Mouse (Mus musculus) heart, postnatal 0 days (tissue): ENCODE data around the gene Plcl1. TPM values are rescaled to one million over a fixed set of nuclear protein-coding genes. Genes with fewer than 3 reads are reported as not detected.

Experiments
- ATAC-seq: fragments of 200-750 bp; cut with Nextera tagmentation; 2 replicates; pipeline ENCODE4 v1.8.0; 2017; ENCODE audit warnings: low read depth, moderate number of reproducible peaks, moderate library complexity; ENCODE audit not compliant: insufficient read depth
- DNase-seq: peaks from one replicate; pipeline ENCODE4 v3.0.0-alpha.2; 2016; ENCODE audit warnings: low spot score
- H3K27ac ChIP-seq: fragments of 300-500 bp; sonication (generic); 2 replicates; pipeline ENCODE4 v1.5.1; 2014; ENCODE audit warnings: low read depth, mild to moderate bottlenecking
- H3K27me3 ChIP-seq: fragments of 300-500 bp; sonication (generic); 2 replicates; pipeline ENCODE4 v1.6.1; 2014; ENCODE audit warnings: low read length, mixed read lengths; ENCODE audit not compliant: control insufficient read depth, insufficient read depth
- H3K36me3 ChIP-seq: fragments of 300-500 bp; sonication (generic); replicated peaks from 2 replicates; pipeline ENCODE4 v1.6.1; 2014; ENCODE audit warnings: low read length, mixed read lengths; ENCODE audit not compliant: control insufficient read depth, insufficient read depth
- H3K4me1 ChIP-seq: fragments of 300-500 bp; sonication (generic); 2 replicates; pipeline ENCODE4 v1.6.1; 2014; ENCODE audit warnings: antibody characterized with exemption; ENCODE audit not compliant: control insufficient read depth, insufficient read depth
- H3K4me2 ChIP-seq: fragments of 300-500 bp; sonication (generic); 2 replicates; pipeline ENCODE4 v1.6.1; 2014; ENCODE audit warnings: low read depth, mild to moderate bottlenecking, low read length, moderate library complexity
- H3K4me3 ChIP-seq: fragments of 300-500 bp; sonication (generic); 2 replicates; pipeline ENCODE4 v1.5.1; 2014; ENCODE audit warnings: low read depth, low read length
- H3K9ac ChIP-seq: fragments of 300-500 bp; sonication (generic); replicated peaks from 2 replicates; pipeline ENCODE4 v1.6.1; 2014; ENCODE audit warnings: low read depth, low read length, mixed read lengths
- H3K9me3 ChIP-seq: fragments of 300-500 bp; sonication (generic); replicated peaks from 2 replicates; pipeline ENCODE4 v1.6.1; 2016; ENCODE audit warnings: low read length; ENCODE audit not compliant: control insufficient read depth
- CTCF ChIP-seq: IDR thresholded peaks from 2 replicates; pipeline ENCODE4 v1.5.1; 2016; ENCODE audit warnings: antibody characterized with exemption, control low read depth, low read depth
- EP300 ChIP-seq: IDR thresholded peaks from 2 replicates; pipeline ENCODE4 v1.6.1; 2016; ENCODE audit warnings: antibody characterized with exemption, low read depth
- WGBS: fragments of 180-500 bp; shearing (Covaris S2); extraction: QIAGEN DNeasy Blood & Tissue Kit; methylation state at CpG from one replicate; pipeline ENCODE4 v1.1.7; 2014; 5-methylcytosine and 5-hydroxymethylcytosine counted together
- polyA plus RNA-seq: library from polyadenylated mRNA; unstranded; fragments of >200 nt; fragmentation: Nextera tagmentation; extraction: Ambion mirVana; gene quantifications from 2 replicates; pipeline ENCODE4 v1.2.1, GENCODE M21; 2015
- total RNA-seq: library from RNA; depleted of rRNA; stranded (reverse); fragments of >200 nt; gene quantifications from 2 replicates; pipeline ENCODE4 v1.2.3, GENCODE M21; 2014; ENCODE audit warnings: low replicate concordance

Plcl1 gene
- total and polyA plus RNA-seq, 2 experiments from 2014 or later = 0.11 to 1.2 TPM

- Histone ChIP-seq H3K4me3 (no peak overlapping the region), H3K4me2 (no peak overlapping the region), H3K27me3 (0 out of 2 replicates have a peak, but pooled peaks cover 4% of the 10 kb centered on the region), H3K4me1 (no peaks in the 10 kb centered on the region), H3K27ac (no peak overlapping the region), H3K9ac (no peak overlapping the region), H3K36me3 (no peaks in the 10 kb centered on the region), H3K9me3 (no peaks in the 10 kb centered on the region)
- WGBS = 72% methylated on average over 3 of the region's 3 CpGs
- ATAC-seq = no peak
- DNase-seq = no peak
- TF ChIP-seq CTCF (no peak), EP300 (no peak)
Measured at GRCm38 (mm10) chr1:55732951-55733350, 327.2 kb downstream of the Plcl1 start.

- TF ChIP-seq CTCF (peak; percentile 84), EP300 (no peak)
- no peak overlapping the region for H3K4me3 ChIP-seq
- no peak overlapping the region for H3K27ac ChIP-seq
- ATAC-seq = peak; percentile 57; the same call in 1 of the 2 replicates
- H3K4me1 ChIP-seq = no peaks in the 10 kb centered on the region
- H3K27me3 ChIP-seq = 0 out of 2 replicates have a peak, but pooled peaks cover 7% of the 10 kb centered on the region
- H3K36me3 ChIP-seq = no peaks in the 10 kb centered on the region
- peak; percentile 68 for DNase-seq
- no peaks in the 10 kb centered on the region for H3K9me3 ChIP-seq
- H3K9ac ChIP-seq = no peak overlapping the region
- no peak overlapping the region for H3K4me2 ChIP-seq
- WGBS = 85% methylated on average over 14 of the region's 14 CpGs
Measured at GRCm38 (mm10) chr1:55736054-55736740, 330.5 kb downstream of the Plcl1 start.

- no peak for TF ChIP-seq CTCF
- TF ChIP-seq EP300 = no peak
- WGBS = 56% methylated on average over 5 of the region's 5 CpGs
- Histone ChIP-seq H3K4me3 (no peak overlapping the region), H3K36me3 (no peaks in the 10 kb centered on the region), H3K4me2 (no peak overlapping the region), H3K27me3 (0 out of 2 replicates have a peak, but pooled peaks cover 7% of the 10 kb centered on the region), H3K9me3 (no peaks in the 10 kb centered on the region), H3K27ac (no peak overlapping the region), H3K4me1 (no peaks in the 10 kb centered on the region), H3K9ac (no peak overlapping the region)
- DNase-seq = no peak
- no peak for ATAC-seq
Measured at GRCm38 (mm10) chr1:55736762-55737288, 331.1 kb downstream of the Plcl1 start.

- WGBS = 58% methylated on average over 12 of the region's 12 CpGs
- Histone ChIP-seq H3K9me3 (no peaks in the 10 kb centered on the region), H3K4me3 (no peak overlapping the region), H3K4me2 (no peak overlapping the region), H3K27me3 (0 out of 2 replicates have a peak, but pooled peaks cover 7% of the 10 kb centered on the region), H3K27ac (no peak overlapping the region), H3K36me3 (no peaks in the 10 kb centered on the region), H3K4me1 (no peaks in the 10 kb centered on the region), H3K9ac (no peak overlapping the region)
- DNase-seq (no peak), ATAC-seq (no peak)
- no peak for TF ChIP-seq EP300
- no peak for TF ChIP-seq CTCF
Measured at GRCm38 (mm10) chr1:55738746-55739365, 333.1 kb downstream of the Plcl1 start.

- TF ChIP-seq CTCF (no peak), EP300 (no peak)
- Histone ChIP-seq H3K9me3 (no peaks in the 10 kb centered on the region), H3K36me3 (no peaks in the 10 kb centered on the region), H3K4me3 (no peak overlapping the region), H3K4me2 (no peak overlapping the region), H3K27ac (no peak overlapping the region), H3K4me1 (no peaks in the 10 kb centered on the region), H3K27me3 (0 out of 2 replicates have a peak, but pooled peaks cover 7% of the 10 kb centered on the region), H3K9ac (no peak overlapping the region)
- DNase-seq (no peak), ATAC-seq (no peak)
- 39% methylated on average over 3 of the region's 3 CpGs for WGBS
Measured at GRCm38 (mm10) chr1:55741885-55742284, 336.2 kb downstream of the Plcl1 start.

GRCm38 (mm10) chr1:55748516-55748915, 342.8 kb downstream of the Plcl1 start:
- Histone ChIP-seq H3K4me3 (no peak overlapping the region), H3K9ac (no peak overlapping the region), H3K36me3 (no peaks in the 10 kb centered on the region), H3K4me1 (no peaks in the 10 kb centered on the region), H3K27ac (no peak overlapping the region), H3K9me3 (no peaks in the 10 kb centered on the region), H3K27me3 (no peaks in the 10 kb centered on the region), H3K4me2 (no peak overlapping the region)
- TF ChIP-seq CTCF = no peak
- no peak for TF ChIP-seq EP300
- ATAC-seq (no peak), DNase-seq (no peak)
- 63% methylated on average over 5 of the region's 5 CpGs for WGBS
